15 mouse cellular contexts compared by ENCODE assay signal in genomic region chr4:59870433-59870832, GRCm38 (mm10). TPM values are rescaled to one million over a fixed set of nuclear protein-coding genes. Genes with fewer than 3 reads are reported as not detected.
A peak's percentile ranks its signal among the peaks of the same experiment; 100 is the strongest.
DNase-seq lines count a peak whose midpoint lies in the region; ATAC-seq and TF ChIP-seq lines count a peak whose summit lies in the region.
"Had no signal": no experiment of that assay in that cellular context is flagged by ENCODE, and none has a peak within 500 bp of the region (broad histone marks: within the 10 kb centered on the region; RNA-seq: fewer than 3 reads in every experiment).

No protein-coding gene starts in this region.

- no peak overlapping the region for H3K4me2 ChIP-seq in forebrain, embryonic 11.5 days (ENCODE audit: low read depth, low read length, severe bottlenecking)
- no peak overlapping the region for H3K4me2 ChIP-seq in forebrain, postnatal 0 days (ENCODE audit: low read depth)
- peak overlapping the region; percentile 13; the same call in 1 of the 2 replicates for H3K4me2 ChIP-seq in heart, embryonic 16.5 days (ENCODE audit: low read depth, low read length)
- H3K4me2 ChIP-seq in lung, embryonic 16.5 days (ENCODE audit: low read depth, low read length) = no peak overlapping the region
- H3K4me2 ChIP-seq: limb, embryonic 12.5 days; midbrain, embryonic 11.5 days had no signal

- no peaks in the 10 kb centered on the region for H3K36me3 ChIP-seq in forebrain, embryonic 11.5 days (ENCODE audit: control insufficient read depth, insufficient read depth, low read length)
- H3K36me3 ChIP-seq in forebrain, postnatal 0 days (ENCODE audit: insufficient read depth) = no peaks in the 10 kb centered on the region
- H3K36me3 ChIP-seq in heart, embryonic 16.5 days (ENCODE audit: control insufficient read depth, insufficient read depth) = 0 out of 2 replicates have a peak, but pooled peaks cover 2% of the 10 kb centered on the region
- H3K36me3 ChIP-seq in lung, embryonic 16.5 days (ENCODE audit: control insufficient read depth, insufficient read depth, low read length) = no peaks in the 10 kb centered on the region
- H3K36me3 ChIP-seq: limb, embryonic 12.5 days had no signal

- 0 out of 2 replicates have a peak, but pooled peaks have one; percentile 33 for ATAC-seq in forebrain, embryonic 11.5 days (replicated peaks; ENCODE audit: low FRiP score)
- no peak for ATAC-seq in forebrain, postnatal 0 days
- no peak for ATAC-seq in heart, embryonic 16.5 days (replicated peaks; ENCODE audit: extremely low read depth, insufficient read depth, low FRiP score)
- ATAC-seq in lung, embryonic 16.5 days (ENCODE audit: low read depth) = 0 out of 2 replicates have a peak, but pooled peaks have one; percentile 28

- H3K9ac ChIP-seq in forebrain, embryonic 11.5 days (ENCODE audit: low read length) = no peak overlapping the region
- H3K9ac ChIP-seq in forebrain, postnatal 0 days = no peak overlapping the region
- H3K9ac ChIP-seq in heart, embryonic 16.5 days (ENCODE audit: low read length) = peak overlapping the region; percentile 26; the same call in 1 of the 2 replicates
- H3K9ac ChIP-seq in lung, embryonic 16.5 days (ENCODE audit: low read length) = no peak overlapping the region
- H3K9ac ChIP-seq: limb, embryonic 12.5 days had no signal

- H3K27ac ChIP-seq in forebrain, embryonic 11.5 days (ENCODE audit: low read depth, low read length) = no peak overlapping the region
- no peak overlapping the region for H3K27ac ChIP-seq in forebrain, postnatal 0 days (ENCODE audit: low read depth, low read length)
- H3K27ac ChIP-seq in heart, embryonic 16.5 days (ENCODE audit: low read length) = peak overlapping the region; percentile 77
- peak overlapping the region; percentile 66 for H3K27ac ChIP-seq in lung, embryonic 16.5 days (ENCODE audit: low read length)
- H3K27ac ChIP-seq: limb, embryonic 12.5 days had no signal

- DNase-seq in forebrain, embryonic 11.5 days (ENCODE audit: low spot score) = no peak
- no peak for DNase-seq in forebrain, postnatal 0 days
- no peak for DNase-seq in heart, postnatal 10 days
- no peak for DNase-seq in lung, postnatal 14 days
- DNase-seq in adrenal gland, adult 2 months = no peak
- DNase-seq in urinary bladder, postnatal 14 days (ENCODE audit: low spot score) = no peak

- 90% methylated on average over 6 of the region's 6 CpGs for WGBS in forebrain, embryonic 11.5 days
- WGBS in forebrain, postnatal 0 days = 63% methylated on average over 6 of the region's 6 CpGs
- WGBS in heart, embryonic 16.5 days = 51% methylated on average over 6 of the region's 6 CpGs
- WGBS in lung, embryonic 16.5 days = 47% methylated on average over 6 of the region's 6 CpGs

- peaks cover 4% of the 10 kb centered on the region; the same call in 1 of the 2 replicates for H3K4me1 ChIP-seq in forebrain, embryonic 11.5 days (replicated peaks; ENCODE audit: control insufficient read depth, insufficient read depth, low read length)
- H3K4me1 ChIP-seq in forebrain, postnatal 0 days (ENCODE audit: insufficient read depth) = no peaks in the 10 kb centered on the region
- peaks cover 20% of the 10 kb centered on the region for H3K4me1 ChIP-seq in heart, embryonic 16.5 days (ENCODE audit: control insufficient read depth, insufficient read depth, low read length)
- peaks cover 13% of the 10 kb centered on the region for H3K4me1 ChIP-seq in lung, embryonic 16.5 days (replicated peaks; ENCODE audit: control insufficient read depth, insufficient read depth, low read length)

- H3K9me3 ChIP-seq in forebrain, embryonic 11.5 days (ENCODE audit: control insufficient read depth, low read length) = no peaks in the 10 kb centered on the region
- no peaks in the 10 kb centered on the region for H3K9me3 ChIP-seq in forebrain, postnatal 0 days (ENCODE audit: low read length)
- H3K9me3 ChIP-seq in heart, embryonic 16.5 days (replicated peaks; ENCODE audit: control insufficient read depth, low read length) = no peaks in the 10 kb centered on the region
- H3K9me3 ChIP-seq in lung, embryonic 16.5 days (ENCODE audit: control insufficient read depth, low read length) = no peaks in the 10 kb centered on the region
- H3K9me3 ChIP-seq: limb, embryonic 12.5 days had no signal

- H3K27me3 ChIP-seq in forebrain, embryonic 11.5 days (ENCODE audit: control insufficient read depth, insufficient read depth, low read length) = no peaks in the 10 kb centered on the region
- H3K27me3 ChIP-seq in forebrain, postnatal 0 days (ENCODE audit: insufficient read depth, low read length) = no peaks in the 10 kb centered on the region
- no peaks in the 10 kb centered on the region for H3K27me3 ChIP-seq in heart, embryonic 16.5 days (ENCODE audit: control insufficient read depth, insufficient read depth, low read length)
- H3K27me3 ChIP-seq in lung, embryonic 16.5 days (ENCODE audit: control insufficient read depth, insufficient read depth, low read depth, low read length) = no peaks in the 10 kb centered on the region
- H3K27me3 ChIP-seq: CH12.LX; limb, embryonic 12.5 days had no signal

- intact Hi-C loops in heart, postnatal 10 days (cut with DNase I) = loop anchor here (5.0 kb wide), 2 partner anchors 63 to 253 kb away; partner anchors contain the start of gene Snx30

- no peak for TF ChIP-seq CTCF in forebrain, postnatal 0 days (IDR thresholded peaks at IDR 0.05; ENCODE audit: low read depth)

- H3K4me3 ChIP-seq in forebrain, embryonic 11.5 days (ENCODE audit: low read depth, low read length) = no peak overlapping the region
- H3K4me3 ChIP-seq in forebrain, postnatal 0 days (ENCODE audit: low read depth, low read length) = no peak overlapping the region
- no peak overlapping the region for H3K4me3 ChIP-seq in heart, embryonic 16.5 days (ENCODE audit: low read length)
- no peak overlapping the region for H3K4me3 ChIP-seq in lung, embryonic 16.5 days (ENCODE audit: low read length)
- H3K4me3 ChIP-seq: limb, embryonic 12.5 days had no signal

RNA-seq across cellular contexts. Expression of gene Slc46a2, which starts 44.4 kb away (rescaled TPM):
- not detected in 2 replicates for polyA plus RNA-seq in forebrain, embryonic 11.5 days (2014; fragmentation: Nextera tagmentation; extraction: Ambion mirVana)
- total RNA-seq in forebrain, postnatal 0 days (2014; rRNA removed) = not detected in 2 replicates
- polyA plus RNA-seq in forebrain, postnatal 0 days (2015; fragmentation: Nextera tagmentation; extraction: Ambion mirVana) = 0.05 and 0.12 TPM in 2 replicates
- 7.5 and 13.7 TPM in 2 replicates for polyA plus RNA-seq in heart, embryonic 16.5 days (2015; fragmentation: Nextera tagmentation; extraction: Ambion mirVana)
- total RNA-seq in heart, postnatal 10 days (2021) = under 1 TPM; 0.12 to 0.37 TPM
- polyA plus RNA-seq in lung, embryonic 16.5 days (2015; fragmentation: Nextera tagmentation; extraction: Ambion mirVana) = 1.1 and 2.5 TPM in 2 replicates
- not detected for total RNA-seq in adrenal gland, adult 2 months (2021)
- polyA plus RNA-seq in adrenal gland, adult 2 months (2012; rRNA removed) = not detected in 2 replicates
- total RNA-seq: adrenal gland, postnatal 25 days; CH12.LX; gastrocnemius, adult 18-20 months; neutrophil, adult 5-6 weeks had no signal
- polyA plus RNA-seq: limb, embryonic 12.5 days; small intestine, adult 2 months had no signal

Comparison
In these comparisons a context has a peak if more than half of its experiments do, and no peak if none do; other contexts are left out.
1. ATAC-seq: peak in forebrain, embryonic 11.5 days (single experiment) and lung, embryonic 16.5 days (single experiment); none in forebrain, postnatal 0 days (single experiment) and heart, embryonic 16.5 days (single experiment).
2. H3K27ac ChIP-seq: peak in heart, embryonic 16.5 days (single experiment) and lung, embryonic 16.5 days (single experiment); none in forebrain, embryonic 11.5 days (single experiment) and forebrain, postnatal 0 days (single experiment).